Mouse (Mus musculus) layer of hippocampus, adult 6 months (tissue): ENCODE results near the gene 4931423N10Rik. TPM values are rescaled to one million over a fixed set of nuclear protein-coding genes. Genes with fewer than 3 reads are reported as not detected.

Source experiments
- long read RNA-seq, 2 experiments: library from polyadenylated mRNA; unstranded; transcript quantifications; one replicate each; pipeline ENCODE4 v2.0.0; 2019 to 2020
- polyA plus RNA-seq: library from polyadenylated mRNA; unstranded; fragments of <200 nt; fragmentation: Nextera tagmentation; gene quantifications from 2 replicates; pipeline ENCODE4 v1.2.3, GENCODE M21; 2021

The 4931423N10Rik gene
- not detected in 2 replicates for polyA plus RNA-seq
- long read RNA-seq, experiment 1: 0 reads
- long read RNA-seq, experiment 2: 0 reads

DNA sequence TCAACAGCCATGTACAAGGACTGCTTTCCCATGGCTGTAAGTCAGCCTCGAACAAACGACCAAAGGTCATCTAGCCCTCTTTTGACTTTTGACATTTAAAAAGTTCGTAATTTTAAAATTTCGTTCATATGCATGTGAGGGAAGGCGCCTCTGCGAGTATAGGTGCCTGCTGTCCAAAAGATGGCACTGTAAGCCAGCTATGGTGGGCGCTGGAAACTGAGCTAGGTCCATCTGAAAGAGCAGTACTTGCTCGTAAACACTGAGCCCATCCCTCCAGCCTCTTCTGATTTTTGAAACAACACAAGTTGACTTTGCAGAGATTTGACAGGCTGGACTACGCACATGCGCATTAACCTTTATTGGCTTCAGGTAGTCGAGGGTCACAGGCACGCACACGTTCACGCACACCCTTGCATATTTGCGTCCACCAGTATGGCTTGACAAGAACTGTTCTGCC lies at the start of gene 4931423N10Rik:
Gene 4931423N10Rik (plus strand): TSS at position 407 of the 457 bp plus-strand sequence.

Other genes with a start within 250 kb of the 4931423N10Rik start
- 161 and 166 TPM in 2 replicates for gene Abi1, start 167.2 kb upstream of the 4931423N10Rik start, polyA plus RNA-seq
- gene Acbd5, start 139.3 kb upstream of the 4931423N10Rik start, polyA plus RNA-seq: 24.8 and 35.6 TPM in 2 replicates
- 0.31 and 0.34 TPM in 2 replicates for gene Mastl, start 51.5 kb upstream of the 4931423N10Rik start, polyA plus RNA-seq
- 46.6 and 67.3 TPM in 2 replicates for gene Yme1l1, start 51.1 kb upstream of the 4931423N10Rik start, polyA plus RNA-seq
- gene Nxph2, start 113.8 kb downstream of the 4931423N10Rik start, polyA plus RNA-seq: 1.2 and 1.3 TPM in 2 replicates